Mouse (Mus musculus) CH12.LX (cell line): ENCODE results near the gene 4921504E06Rik.

Experiments
- CHD1 ChIP-seq: IDR thresholded peaks from 2 replicates; pipeline ENCODE4 v1.6.1; 2012; ENCODE audit warnings: low read depth, low read length, improper control_type of control experiment, inconsistent platforms
- CTCF ChIP-seq, 2 experiments: IDR thresholded peaks in 1 of 2; conservative IDR thresholded peaks in 1 of 2; 2 replicates each; pipeline ENCODE4 v1.5.1; 2011 to 2012; ENCODE audit warnings: low read depth in 2 of 2, low read length in 2 of 2, improper control_type of control experiment in 1 of 2, inconsistent platforms in 1 of 2, mild to moderate bottlenecking in 1 of 2, moderate library complexity in 1 of 2
- EP300 ChIP-seq: IDR thresholded peaks from 2 replicates; pipeline ENCODE4 v1.6.1; 2011; ENCODE audit warnings: low read length, improper control_type of control experiment
- JUN ChIP-seq: IDR thresholded peaks from 2 replicates; pipeline ENCODE4 v1.6.1; 2011; ENCODE audit warnings: low read depth, mild to moderate bottlenecking, low read length, improper control_type of control experiment, moderate library complexity; ENCODE audit not compliant: insufficient read depth
- KAT2A ChIP-seq: IDR thresholded peaks from 2 replicates; pipeline ENCODE4 v1.6.1; 2012; ENCODE audit warnings: low read length, improper control_type of control experiment, inconsistent platforms; ENCODE audit not compliant: insufficient replicate concordance
- MAX ChIP-seq: IDR thresholded peaks from 2 replicates; pipeline ENCODE4 v1.6.1; 2011; ENCODE audit warnings: low read length, improper control_type of control experiment
- MXI1 ChIP-seq: IDR thresholded peaks from 2 replicates; pipeline ENCODE4 v1.6.1; 2011; ENCODE audit warnings: mild to moderate bottlenecking, low read depth, low read length, improper control_type of control experiment
- MYC ChIP-seq: IDR thresholded peaks from 2 replicates; pipeline ENCODE4 v1.6.1; 2011; ENCODE audit warnings: low read depth, mild to moderate bottlenecking, improper control_type of control experiment, low read length
- NELFE ChIP-seq: IDR thresholded peaks from 2 replicates; pipeline ENCODE4 v1.6.1; 2011; ENCODE audit warnings: low read depth, low read length, improper control_type of control experiment
- NRF1 ChIP-seq: IDR thresholded peaks from 2 replicates; pipeline ENCODE4 v1.6.1; 2014; ENCODE audit warnings: low read depth, mild to moderate bottlenecking, inconsistent platforms, low read length, improper control_type of control experiment, moderate library complexity
- SIN3A ChIP-seq: IDR thresholded peaks from 2 replicates; pipeline ENCODE4 v1.6.1; 2012; ENCODE audit warnings: low read length, improper control_type of control experiment, inconsistent platforms
- TCF12 ChIP-seq: IDR thresholded peaks from 2 replicates; pipeline ENCODE4 v1.6.1; 2014; ENCODE audit warnings: low read depth, mild to moderate bottlenecking, inconsistent platforms, low read length, improper control_type of control experiment
- ZC3H11A ChIP-seq: IDR thresholded peaks from 2 replicates; pipeline ENCODE4 v1.6.1; 2012; ENCODE audit warnings: low read depth, mild to moderate bottlenecking, inconsistent platforms, low read length, improper control_type of control experiment
- ZKSCAN1 ChIP-seq: IDR thresholded peaks from 2 replicates; pipeline ENCODE4 v1.6.1; 2012; ENCODE audit warnings: low read depth, inconsistent platforms, low read length, improper control_type of control experiment, borderline replicate concordance

DNA sequence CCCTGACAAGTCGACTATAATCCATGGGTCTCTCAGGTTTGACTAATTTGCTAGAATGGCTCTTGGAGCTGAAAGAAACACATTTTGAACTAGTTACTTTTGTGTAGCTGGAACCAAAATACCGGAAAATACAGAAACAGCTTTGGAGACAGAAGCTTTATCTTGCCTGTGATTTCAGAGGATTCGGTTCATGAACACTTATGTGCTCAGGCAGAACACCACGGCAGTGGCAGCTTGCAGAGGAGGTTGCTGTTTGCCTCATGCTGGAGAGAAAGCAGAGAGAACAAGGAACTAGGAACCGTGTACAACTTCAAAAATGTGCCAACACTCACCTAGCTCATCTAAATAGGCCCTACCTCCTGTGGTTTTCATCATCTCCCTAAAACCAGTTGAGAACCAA is 46.1 kb upstream of the 4921504E06Rik start:
- TF ChIP-seq NELFE, result no peak
- no peak for TF ChIP-seq CTCF (conservative IDR thresholded peaks at IDR 0.05 in 1 of 2, IDR thresholded peaks at IDR 0.05 in 1 of 2; ENCODE audit: low read depth in 2 of 2, low read length in 2 of 2)
- TF ChIP-seq MAX, result no peak
- TF ChIP-seq EP300, result no peak
- TF ChIP-seq CHD1, result no peak
- TF ChIP-seq KAT2A, result no peak
- TF ChIP-seq MXI1, result no peak
- TF ChIP-seq SIN3A, result no peak
- TF ChIP-seq TCF12, result no peak
- TF ChIP-seq ZC3H11A, result no peak
- TF ChIP-seq ZKSCAN1, result no peak
- no peak for TF ChIP-seq JUN
- TF ChIP-seq MYC, result no peak
- TF ChIP-seq NRF1, result no peak
